Mouse (Mus musculus) leukemia stem cell, adult 10-12 weeks (primary cell): ENCODE data around the gene Cog5. TPM values are rescaled to one million over a fixed set of nuclear protein-coding genes. Genes with fewer than 3 reads are reported as not detected.

Experiments
- polyA plus RNA-seq: library from polyadenylated mRNA; stranded (reverse); fragments of >175 nt; gene quantifications from 2 replicates; pipeline ENCODE4 v1.2.3, GENCODE M21; 2012; ENCODE audit warnings: low replicate concordance

Cog5 gene
- 1.0 and 2.2 TPM in 2 replicates for polyA plus RNA-seq

GRCm38 (mm10) chr12:31654197-31654964 lies at the start of gene Cog5, which contains the start of gene Dus4l:
TSS of gene Cog5 (plus strand) at chr12:31654869.
TSS of gene Dus4l (minus strand) at chr12:31654826.

DNA sequence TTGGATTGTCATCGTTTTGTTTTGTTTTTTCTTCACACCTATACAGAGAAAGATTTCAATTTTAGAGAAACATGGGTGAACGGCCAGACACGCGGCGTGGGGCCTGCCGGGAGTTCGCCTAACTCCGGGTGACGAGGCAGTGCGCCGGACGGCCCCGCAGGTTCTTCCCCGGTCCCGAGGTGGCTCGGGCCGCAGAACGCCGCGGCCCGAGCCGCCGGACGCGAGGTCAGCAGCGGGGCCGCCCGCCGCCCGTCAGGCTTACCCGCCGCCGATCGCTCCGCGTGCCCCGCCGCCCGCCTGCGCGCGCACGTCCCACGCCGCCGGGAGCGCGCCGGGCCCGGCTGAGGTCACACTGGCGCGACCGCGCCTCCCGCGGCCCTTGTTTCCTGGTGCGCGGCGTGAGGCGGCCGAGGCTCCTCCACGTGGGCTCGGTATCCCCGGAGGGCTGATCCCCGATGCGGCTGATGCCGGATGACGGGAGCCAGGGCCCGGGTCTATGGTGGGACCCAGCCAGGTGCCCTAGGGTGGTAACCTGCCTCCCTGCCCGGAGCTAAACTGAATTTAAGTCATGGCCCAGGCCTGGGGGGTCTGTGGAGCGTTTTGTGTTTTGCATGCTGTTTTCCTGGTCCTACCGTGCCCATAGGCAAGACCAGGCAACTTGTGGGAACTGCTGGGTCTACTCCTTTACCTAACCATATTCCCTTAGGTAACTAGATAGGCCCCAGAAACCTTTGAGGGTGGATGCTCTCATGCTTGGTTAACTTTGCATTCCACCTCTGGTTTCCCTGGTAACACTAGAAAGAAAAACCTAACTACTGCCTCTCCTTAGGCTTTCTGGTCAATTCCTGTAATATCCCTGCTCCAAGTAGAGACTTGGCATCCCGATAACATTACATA lies 20.1 kb upstream of the Cog5 start, which contains the start of gene Bcap29:
Gene Bcap29, minus strand, starts transcription at position 316 of the 897 bp plus-strand sequence.

GRCm38 (mm10) chr12:31713600-31713999 lies 58.9 kb downstream of the Cog5 start, which contains the start of gene Gpr22:
TSS of gene Gpr22 (minus strand) at chr12:31713947.

DNA sequence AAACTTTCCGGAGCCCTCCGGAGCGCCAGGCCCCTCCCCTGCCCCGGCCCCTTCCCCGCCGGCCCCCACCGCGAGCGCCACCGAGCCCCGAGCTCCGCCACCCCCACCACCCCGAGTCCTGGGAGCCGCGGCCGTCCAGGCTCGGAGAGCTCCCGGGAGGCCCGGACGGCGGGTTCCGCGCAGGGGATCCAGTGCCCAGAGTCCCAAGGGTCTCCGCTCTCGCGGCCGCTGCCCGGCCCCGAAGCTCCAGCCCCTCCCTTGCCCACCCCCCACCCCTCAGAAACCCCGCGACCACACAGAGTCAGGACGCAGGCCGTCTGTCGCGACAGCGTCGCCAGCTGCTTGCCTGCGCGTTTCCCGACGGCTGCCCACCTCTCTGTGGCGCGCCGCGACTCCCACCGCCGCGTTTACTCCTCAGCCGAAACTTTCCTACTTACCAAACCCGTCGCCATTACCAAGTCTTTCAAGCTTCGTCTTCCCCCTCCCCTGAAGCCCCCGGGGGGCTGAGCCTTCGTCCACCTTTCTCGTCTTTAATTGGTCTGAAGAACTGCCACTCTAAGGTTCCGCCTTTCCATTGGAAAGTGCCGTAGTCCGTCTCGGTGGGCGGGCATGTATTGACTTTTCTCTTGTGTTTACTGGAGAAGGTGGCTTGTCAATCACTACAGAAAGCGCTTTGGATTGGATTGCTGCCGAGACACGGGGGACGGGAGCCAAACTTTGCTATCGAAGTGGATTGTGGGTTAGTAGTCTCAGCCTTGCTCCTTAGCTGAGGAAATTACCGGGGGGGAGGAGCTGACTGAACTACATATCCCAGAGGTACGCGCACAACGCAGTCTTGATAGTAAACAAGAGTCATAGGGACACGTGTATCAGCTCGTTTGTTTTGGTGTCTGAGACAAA lies 295.3 kb downstream of the Cog5 start, which contains the start of gene Hbp1:
Gene Hbp1, minus strand, starts transcription at position 777 of the 900 bp plus-strand sequence.

Other genes with a start within 250 kb of the Cog5 start
- gene Cbll1, start 155.3 kb upstream of the Cog5 start, polyA plus RNA-seq = 2.0 and 4.8 TPM in 2 replicates
- gene Slc26a4, start 94.9 kb upstream of the Cog5 start, polyA plus RNA-seq = not detected in 2 replicates
- gene Bcap29, start 20.2 kb upstream of the Cog5 start, polyA plus RNA-seq = 4.2 and 15.3 TPM in 2 replicates
- 3.7 and 11.5 TPM in 2 replicates for gene Dus4l, start within 50 bp of the Cog5 start, polyA plus RNA-seq
- not detected in 2 replicates for gene Gpr22, start 59.1 kb downstream of the Cog5 start, polyA plus RNA-seq